Mouse (Mus musculus) testis, adult 2 months (tissue): ENCODE data around the gene Cxcl12.

Source experiments
- CTCF ChIP-seq: fragments of 200-500 bp; IDR thresholded peaks from 2 replicates; pipeline ENCODE4 v1.5.1; 2012; ENCODE audit warnings: low read depth, mild to moderate bottlenecking, inconsistent platforms, low read length, moderate library complexity; ENCODE audit not compliant: control insufficient read depth, insufficient read depth, insufficient replicate concordance
- POLR2A ChIP-seq: fragments of 200-500 bp; IDR thresholded peaks from 2 replicates; pipeline ENCODE4 v1.6.1; 2012; ENCODE audit warnings: low read depth, mild to moderate bottlenecking, inconsistent platforms, low read length, moderate library complexity; ENCODE audit not compliant: control insufficient read depth

- TF ChIP-seq CTCF (no peak), POLR2A (no peak)
Observed at GRCm38 (mm10) chr6:117195270-117195669, 26.9 kb downstream of the Cxcl12 start.
